8 mouse cellular contexts compared by ENCODE assay signal in genomic region chr7:109528356-109528755, GRCm38 (mm10). TPM values are rescaled to one million over a fixed set of nuclear protein-coding genes. Genes with fewer than 3 reads are reported as not detected.
DNase-seq lines count a peak whose midpoint lies in the region; ATAC-seq and TF ChIP-seq lines count a peak whose summit lies in the region.

No protein-coding gene starts in this region.

- DNase-seq in CH12.LX (ENCODE audit: extremely low read depth) (no peak), R1 (ENCODE audit: low read depth, low spot score) (peak; percentile 57)
- peak; percentile 62 for DNase-seq in embryo, embryonic 9.5 days (ENCODE audit: extremely low spot score)
- peak; percentile 57 to 68 for DNase-seq in heart, adult 9 months (ENCODE audit: low spot score in 2 of 2)
- peak; percentile 60 for DNase-seq in kidney, adult 2 months
- peak; percentile 76 for DNase-seq in retina, embryonic 14.5 days (ENCODE audit: low spot score)

- no peak overlapping the region for H3K4me3 ChIP-seq in CH12.LX (replicated peaks in 1 of 3; ENCODE audit: low read depth in 2 of 3, low read length in 2 of 3, poor library complexity in 1 of 3)
- no peak overlapping the region for H3K4me3 ChIP-seq in kidney, adult 2 months (ENCODE audit: insufficient read depth, low read depth, low read length)
- no peak overlapping the region for H3K4me3 ChIP-seq in lung, embryonic 16.5 days (ENCODE audit: low read length)

- no peak overlapping the region for H3K9ac ChIP-seq in CH12.LX (ENCODE audit: insufficient read depth, low read depth)
- no peak overlapping the region for H3K9ac ChIP-seq in lung, embryonic 16.5 days (ENCODE audit: low read length)

- H3K27ac ChIP-seq in CH12.LX (ENCODE audit: insufficient read depth, low read depth) = no peak overlapping the region
- H3K27ac ChIP-seq in kidney, adult 2 months (ENCODE audit: insufficient read depth, low read depth, low read length) = no peak overlapping the region
- no peak overlapping the region for H3K27ac ChIP-seq in lung, embryonic 16.5 days (ENCODE audit: low read length)

- H3K4me2 ChIP-seq in CH12.LX (ENCODE audit: insufficient read depth, low read depth, poor library complexity, severe bottlenecking) = no peak overlapping the region
- no peak overlapping the region for H3K4me2 ChIP-seq in lung, embryonic 16.5 days (ENCODE audit: low read depth, low read length)

- H3K36me3 ChIP-seq in CH12.LX (replicated peaks in 1 of 2; ENCODE audit: control insufficient read depth in 1 of 2, insufficient read depth in 1 of 2, low read length in 1 of 2) = peaks cover 19 to 57% of the 10 kb centered on the region in 2 experiments
- H3K36me3 ChIP-seq in kidney, adult 2 months (ENCODE audit: control insufficient read depth, insufficient read depth, low read length) = no peaks in the 10 kb centered on the region; the same call in 1 of the 2 replicates
- peaks cover 35% of the 10 kb centered on the region for H3K36me3 ChIP-seq in lung, embryonic 16.5 days (ENCODE audit: control insufficient read depth, insufficient read depth, low read length)

- peak; percentile 83 for TF ChIP-seq RAD21 in CH12.LX (IDR thresholded peaks at IDR 0.05; ENCODE audit: low read depth, low read length)

- H3K27me3 ChIP-seq in CH12.LX (replicated peaks) = no peaks in the 10 kb centered on the region
- H3K27me3 ChIP-seq in kidney, adult 2 months (replicated peaks; ENCODE audit: control insufficient read depth, insufficient read depth, low read length) = no peaks in the 10 kb centered on the region
- no peaks in the 10 kb centered on the region for H3K27me3 ChIP-seq in lung, embryonic 16.5 days (ENCODE audit: control insufficient read depth, insufficient read depth, low read depth, low read length)

- 21% methylated on average over 3 of the region's 3 CpGs for WGBS in kidney, adult 2 months
- 9% methylated on average over 3 of the region's 3 CpGs for WGBS in lung, embryonic 16.5 days

- peaks cover 4 to 62% of the 10 kb centered on the region in 2 experiments; a peak in 2 of 4 replicates for H3K4me1 ChIP-seq in CH12.LX (ENCODE audit: control insufficient read depth in 1 of 2, insufficient read depth in 2 of 2)
- peaks cover 14% of the 10 kb centered on the region; the same call in 1 of the 2 replicates for H3K4me1 ChIP-seq in kidney, adult 2 months (ENCODE audit: control insufficient read depth, insufficient read depth, low read length)
- H3K4me1 ChIP-seq in lung, embryonic 16.5 days (replicated peaks; ENCODE audit: control insufficient read depth, insufficient read depth, low read length) = no peaks in the 10 kb centered on the region

- TF ChIP-seq EP300 in CH12.LX (IDR thresholded peaks at IDR 0.05; ENCODE audit: low read length) = no peak

- TF ChIP-seq CTCF in CH12.LX (conservative IDR thresholded peaks at IDR 0.05 in 1 of 2, IDR thresholded peaks at IDR 0.05 in 1 of 2; ENCODE audit: low read depth in 2 of 2, low read length in 2 of 2) = peak; percentile 40 to 79; a peak in 3 of 4 replicates
- peak; percentile 62 for TF ChIP-seq CTCF in kidney, adult 2 months (conservative IDR thresholded peaks at IDR 0.05; ENCODE audit: insufficient read depth, insufficient read length, low read depth, low read length)

- H3K79me2 ChIP-seq in CH12.LX (replicated peaks; ENCODE audit: control insufficient read depth, extremely low read depth, insufficient read depth, poor library complexity, severe bottlenecking) = no peaks in the 10 kb centered on the region

- dilution Hi-C loops in CH12.LX (cut with MboI; ENCODE audit: extremely low pct_ligation_motif_present, extremely low pct_unique_long_range_greater_than_20kb, low sequenced_read_pairs) = no loop called here

- in situ Hi-C loops in CH12.LX (cut with MboI; ENCODE audit: low pct_ligation_motif_present, low pct_unique_long_range_greater_than_20kb, low sequenced_read_pairs) = loop anchor here (5.0 to 10.0 kb wide), 2 partner anchors 94 to 176 kb away; partner anchors contain the start of genes Akip1 and St5

- H3K9me3 ChIP-seq in CH12.LX (replicated peaks; ENCODE audit: low read length) = no peaks in the 10 kb centered on the region
- H3K9me3 ChIP-seq in lung, embryonic 16.5 days (ENCODE audit: control insufficient read depth, low read length) = no peaks in the 10 kb centered on the region

- ATAC-seq in lung, embryonic 16.5 days (ENCODE audit: low read depth) = peak; percentile 60
- no peak for ATAC-seq in inflammation-experienced regulatory T-cells, adult 6 months

- no peak for TF ChIP-seq POLR2A in CH12.LX (IDR thresholded peaks at IDR 0.05; ENCODE audit: low read depth, low read length)
- TF ChIP-seq POLR2A in kidney, adult 2 months (IDR thresholded peaks at IDR 0.05; ENCODE audit: low read depth, low read length) = no peak

TF ChIP-seq in CH12.LX, 34 proteins besides CTCF, POLR2A, EP300 and RAD21:
- TF ChIP-seq ZC3H11A (IDR thresholded peaks at IDR 0.05; ENCODE audit: low read depth, low read length) = peak; percentile 51
- TF ChIP-seq NRF1 (IDR thresholded peaks at IDR 0.05; ENCODE audit: low read depth, low read length) = no peak
- TF ChIP-seq SMC3 (IDR thresholded peaks at IDR 0.05; ENCODE audit: low read depth, low read length) = peak; percentile 81

RNA-seq across cellular contexts. Expression of gene Rpl27a, which starts 9.4 kb away (rescaled TPM):
- 1,338 and 1,365 TPM in 2 replicates for total RNA-seq in CH12.LX (2012; rRNA removed)
- 929 and 1,216 TPM in 2 replicates for total RNA-seq in CH12.LX (2014; rRNA removed)
- polyA plus RNA-seq in CH12.LX (2012; ENCODE audit: insufficient read length, low read depth) = 230 and 249 TPM in 2 replicates
- polyA plus RNA-seq in kidney, adult 2 months (2012; rRNA removed) = 278 and 374 TPM in 2 replicates
- 126 and 134 TPM in 2 replicates for polyA plus RNA-seq in lung, embryonic 16.5 days (2015; fragmentation: Nextera tagmentation; extraction: Ambion mirVana)
- polyA plus RNA-seq in inflammation-experienced regulatory T-cells, adult 6 months (2017; shearing (Covaris generic)) = 100 to 1,000 TPM; 216 to 323 (median 255) TPM

RNA-seq across cellular contexts. Expression of gene Trim66, which starts 20.4 kb away (rescaled TPM):
- total RNA-seq in CH12.LX (2012; rRNA removed) (0.08 TPM in 2 replicates), CH12.LX (2014; rRNA removed) (0.12 and 0.15 TPM in 2 replicates)
- 0.49 and 0.67 TPM in 2 replicates for polyA plus RNA-seq in CH12.LX (2012; ENCODE audit: insufficient read length, low read depth)
- 0.03 and 0.04 TPM in 2 replicates for polyA plus RNA-seq in kidney, adult 2 months (2012; rRNA removed)
- polyA plus RNA-seq in lung, embryonic 16.5 days (2015; fragmentation: Nextera tagmentation; extraction: Ambion mirVana) = 0.03 and 0.13 TPM in 2 replicates
- not detected for polyA plus RNA-seq in inflammation-experienced regulatory T-cells, adult 6 months (2017; shearing (Covaris generic))
